ENCODE assay signal across 17 mouse cellular contexts in genomic region chr2:11183991-11184390, GRCm38 (mm10).
"Had no signal": no experiment of that assay in that cellular context is flagged by ENCODE, and none has a peak within 500 bp of the region (broad histone marks: within the 10 kb centered on the region; RNA-seq: fewer than 3 reads in every experiment).

No protein-coding gene starts in this region.

- H3K4me3 ChIP-seq: limb, embryonic 13.5 days; liver, embryonic 13.5 days; midbrain, embryonic 10.5 days; midbrain, embryonic 13.5 days; myocyte had no signal

- H3K27ac ChIP-seq: limb, embryonic 13.5 days; liver, embryonic 13.5 days; midbrain, embryonic 10.5 days; midbrain, embryonic 13.5 days; stomach, postnatal 0 days had no signal

- DNase-seq: kidney, adult 18-20 months; kidney, adult 9 months; kidney, postnatal 14 days; kidney, postnatal 4 days; left cerebral cortex, postnatal 4 days; liver, embryonic 13.5 days; lung, adult 2 months; lung, postnatal 14 days; lung, postnatal 4 days; thymus, adult 2 months; thymus, postnatal 14 days; thymus, postnatal 4 days had no signal
